Mouse (Mus musculus): ENCODE measurements around the gene Ccdc120.
A peak's percentile ranks its signal among the peaks of the same experiment; 100 is the strongest.

The Ccdc120 gene

GRCm38 (mm10) chrX:7750432-7751116, at the start of gene Ccdc120:
TSS of gene Ccdc120 (minus strand) at chrX:7750905.
- no peak for DNase-seq (ENCODE audit: low spot score)

- DNase-seq (ENCODE audit: low spot score) = no peak
Observed at GRCm38 (mm10) chrX:7797327-7797726, 46.6 kb upstream of the Ccdc120 start.

- DNase-seq (ENCODE audit: low spot score) = no peak
Observed at GRCm38 (mm10) chrX:7795016-7795415, 44.3 kb upstream of the Ccdc120 start.

- DNase-seq (ENCODE audit: low spot score) = no peak
Observed at GRCm38 (mm10) chrX:7793361-7793760, 42.7 kb upstream of the Ccdc120 start.

GRCm38 (mm10) chrX:7790309-7790708, 39.6 kb upstream of the Ccdc120 start:
- DNase-seq (ENCODE audit: low spot score) = no peak

- no peak for DNase-seq (ENCODE audit: low spot score)
Observed at GRCm38 (mm10) chrX:7789542-7790136, 38.9 kb upstream of the Ccdc120 start, which contains the start of gene Gripap1. TSS of gene Gripap1 (plus strand) at chrX:7789765.

GRCm38 (mm10) chrX:7782603-7783092, 31.9 kb upstream of the Ccdc120 start:
- DNase-seq (ENCODE audit: low spot score) = no peak

- DNase-seq (ENCODE audit: low spot score) = no peak
Observed at GRCm38 (mm10) chrX:7779294-7779693, 28.6 kb upstream of the Ccdc120 start.

GRCm38 (mm10) chrX:7778450-7779244, 27.9 kb upstream of the Ccdc120 start:
- DNase-seq (ENCODE audit: low spot score) = no peak

GRCm38 (mm10) chrX:7776329-7777082, 25.8 kb upstream of the Ccdc120 start:
- DNase-seq (ENCODE audit: low spot score) = no peak

GRCm38 (mm10) chrX:7775501-7776205, 24.9 kb upstream of the Ccdc120 start:
- DNase-seq (ENCODE audit: low spot score) = no peak

- DNase-seq (ENCODE audit: low spot score) = no peak
Observed at GRCm38 (mm10) chrX:7772766-7773165, 22.1 kb upstream of the Ccdc120 start.

- DNase-seq (ENCODE audit: low spot score) = no peak
Observed at GRCm38 (mm10) chrX:7769302-7770017, 18.8 kb upstream of the Ccdc120 start.

GRCm38 (mm10) chrX:7765764-7766163, 15.1 kb upstream of the Ccdc120 start:
- no peak for DNase-seq (ENCODE audit: low spot score)

- DNase-seq (ENCODE audit: low spot score) = no peak
Observed at GRCm38 (mm10) chrX:7765281-7765670, 14.6 kb upstream of the Ccdc120 start.

- no peak for DNase-seq (ENCODE audit: low spot score)
Observed at GRCm38 (mm10) chrX:7764657-7765280, 14.1 kb upstream of the Ccdc120 start.

GRCm38 (mm10) chrX:7763631-7764393, 13.1 kb upstream of the Ccdc120 start:
- DNase-seq (ENCODE audit: low spot score) = no peak

GRCm38 (mm10) chrX:7762921-7763197, 12.2 kb upstream of the Ccdc120 start:
- DNase-seq (ENCODE audit: low spot score) = no peak

GRCm38 (mm10) chrX:7762137-7762920, 11.6 kb upstream of the Ccdc120 start, which contains the start of gene Tfe3:
TSS of gene Tfe3 (plus strand) at chrX:7762560.
- DNase-seq (ENCODE audit: low spot score) = peak; percentile 54

All from urinary bladder, postnatal 10 days (tissue).